Mouse (Mus musculus) bone marrow, adult 2 months (tissue): Measurements from ENCODE around the gene Gm2174. TPM values are rescaled to one million over a fixed set of nuclear protein-coding genes. Genes with fewer than 3 reads are reported as not detected.

Source experiments
- H3K27ac ChIP-seq: fragments of 200-500 bp; 2 replicates; pipeline ENCODE4 v1.5.1; 2012; ENCODE audit warnings: low read depth, mild to moderate bottlenecking, control low read depth, inconsistent platforms, low read length; ENCODE audit not compliant: control insufficient read depth, poor library complexity, insufficient read depth
- H3K4me1 ChIP-seq: fragments of 200-500 bp; 2 replicates; pipeline ENCODE4 v1.6.1; 2011; ENCODE audit warnings: low read length; ENCODE audit not compliant: control insufficient read depth, insufficient read depth
- H3K4me3 ChIP-seq: fragments of 200-500 bp; replicated peaks from 2 replicates; pipeline ENCODE3; 2011; ENCODE audit warnings: mild to moderate bottlenecking, low read depth, low read length, control low read depth; ENCODE audit not compliant: control insufficient read depth
- CTCF ChIP-seq: fragments of 200-500 bp; IDR thresholded peaks from 2 replicates; pipeline ENCODE4 v1.5.1; 2011; ENCODE audit warnings: low read length, control low read depth; ENCODE audit not compliant: control insufficient read depth, insufficient read depth
- POLR2A ChIP-seq: fragments of 200-500 bp; IDR thresholded peaks from 2 replicates; pipeline ENCODE4 v1.6.1; 2011; ENCODE audit warnings: low read depth, mild to moderate bottlenecking, control low read depth, low read length, borderline replicate concordance; ENCODE audit not compliant: control insufficient read depth
- WGBS: fragments of 180-500 bp; shearing (Covaris S2); methylation state at CpG from one replicate; pipeline ENCODE4 v1.1.7; 2018; 5-methylcytosine and 5-hydroxymethylcytosine counted together
- polyA plus RNA-seq: library from polyadenylated mRNA; stranded (reverse); fragments of >200 nt; gene quantifications from 2 replicates; pipeline ENCODE4 v1.2.4, GENCODE M21; 2011; ENCODE audit warnings: low replicate concordance; ENCODE audit not compliant: missing spikeins, insufficient read depth, insufficient read length

The Gm2174 gene
- polyA plus RNA-seq, result 4.8 TPM in 1 of 2 replicates, not detected in the other

DNA sequence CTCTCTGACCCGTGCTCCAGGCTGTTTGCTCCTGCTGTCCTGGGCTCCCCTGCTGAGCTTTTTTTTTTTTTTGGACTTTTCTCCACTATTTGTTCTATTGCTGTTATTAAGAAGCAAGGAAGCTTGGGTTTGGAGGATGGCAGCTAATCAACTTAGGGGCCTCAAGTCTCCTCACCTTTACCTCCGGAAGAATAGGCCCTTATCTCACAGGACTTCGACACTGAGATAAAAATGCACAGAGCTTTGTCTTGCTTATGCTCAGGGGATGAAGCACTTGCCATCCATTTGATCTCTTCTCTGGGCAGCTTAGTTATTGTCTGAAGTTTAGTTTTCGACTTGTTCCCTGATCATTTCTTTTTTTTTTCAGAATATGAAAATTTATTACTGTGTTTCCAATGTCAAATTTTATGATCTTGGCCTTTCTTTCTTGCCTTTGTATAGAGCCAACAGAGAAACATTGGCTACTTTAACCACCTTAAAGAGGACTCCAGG, at the start of gene Gm2174:
Gm2174 (plus strand) TSS at position 442 of the 492 bp plus-strand sequence.
- Histone ChIP-seq H3K27ac (peak within 1 kb of the TSS; percentile 67), H3K4me1 (no peaks in the 10 kb centered on the region; the same call in 1 of the 2 replicates), H3K4me3 (no peak within 1 kb of the TSS)
- WGBS, result 59% methylated on average over 4 of the region's 4 CpGs
- TF ChIP-seq CTCF (no peak), POLR2A (no peak)

DNA sequence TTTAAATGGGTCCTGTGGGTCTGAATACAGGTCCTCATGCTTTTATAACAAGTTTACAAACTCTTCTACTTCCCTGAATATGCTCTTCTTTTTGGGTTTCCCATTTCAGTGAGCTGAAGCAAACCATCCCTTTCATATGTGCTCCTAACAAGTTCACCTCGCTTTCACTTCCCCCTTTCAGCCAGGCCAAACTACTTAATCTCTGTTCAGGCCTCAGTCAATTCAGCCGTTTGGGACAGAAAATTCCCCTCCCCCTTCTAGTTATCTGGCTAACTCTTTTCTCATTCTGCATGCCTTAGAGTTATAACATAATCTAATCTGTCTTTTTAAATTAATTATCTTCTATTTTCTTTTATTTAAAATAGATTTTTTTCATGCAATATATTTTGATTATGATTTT, 43.1 kb upstream of the Gm2174 start:
- no peak overlapping the region for H3K4me3 ChIP-seq
- no peaks in the 10 kb centered on the region for H3K4me1 ChIP-seq
- TF ChIP-seq POLR2A (no peak), CTCF (no peak)
- WGBS, result 20% methylated on average over 2 of the region's 2 CpGs
- H3K27ac ChIP-seq, result no peak overlapping the region

DNA sequence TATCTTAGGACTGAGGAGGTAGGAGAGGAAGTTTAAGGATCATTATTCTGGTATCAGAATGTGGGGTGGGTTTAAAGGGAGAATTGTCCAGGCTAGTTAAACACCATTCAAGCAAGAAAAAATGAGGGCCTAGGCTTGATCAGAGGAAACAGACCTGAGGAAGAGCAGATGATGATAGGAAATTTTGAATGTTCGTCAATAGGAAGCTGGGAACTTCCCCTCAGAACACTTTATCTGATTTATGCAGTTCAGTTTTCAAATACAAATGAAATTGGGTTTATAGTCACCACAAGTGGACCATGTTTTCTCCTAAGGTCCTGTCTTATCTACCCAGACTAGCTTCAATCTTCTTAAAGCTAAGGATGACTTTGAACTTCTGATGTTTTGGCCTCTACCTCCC, 42.3 kb upstream of the Gm2174 start:
- WGBS, result 24% methylated on average over 1 of the region's 1 CpGs
- Histone ChIP-seq H3K4me3 (no peak overlapping the region), H3K4me1 (no peaks in the 10 kb centered on the region), H3K27ac (no peak overlapping the region)
- TF ChIP-seq POLR2A (no peak), CTCF (no peak)

DNA sequence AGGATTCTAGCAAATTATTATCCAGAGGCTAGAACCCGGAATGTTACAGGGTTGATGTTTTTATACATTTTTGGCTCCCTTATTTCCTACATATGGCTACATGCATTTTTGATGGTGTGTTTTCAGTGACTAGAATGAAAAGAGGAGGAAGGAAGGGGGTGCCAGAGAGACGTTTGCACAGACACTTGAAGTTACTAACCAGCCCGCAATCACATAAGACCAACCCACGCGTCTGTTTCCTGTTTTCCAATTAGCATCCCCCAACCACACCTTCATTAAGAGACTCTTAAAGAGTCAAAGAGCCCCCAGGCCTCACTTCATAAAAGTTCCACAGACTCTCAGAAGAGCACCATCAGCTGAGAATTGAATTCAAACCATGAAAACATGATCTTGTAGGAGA, 41.6 kb upstream of the Gm2174 start:
- Histone ChIP-seq H3K4me3 (no peak overlapping the region), H3K27ac (no peak overlapping the region), H3K4me1 (no peaks in the 10 kb centered on the region)
- WGBS, result 14% methylated on average over 5 of the region's 5 CpGs
- TF ChIP-seq CTCF (no peak), POLR2A (no peak)

DNA sequence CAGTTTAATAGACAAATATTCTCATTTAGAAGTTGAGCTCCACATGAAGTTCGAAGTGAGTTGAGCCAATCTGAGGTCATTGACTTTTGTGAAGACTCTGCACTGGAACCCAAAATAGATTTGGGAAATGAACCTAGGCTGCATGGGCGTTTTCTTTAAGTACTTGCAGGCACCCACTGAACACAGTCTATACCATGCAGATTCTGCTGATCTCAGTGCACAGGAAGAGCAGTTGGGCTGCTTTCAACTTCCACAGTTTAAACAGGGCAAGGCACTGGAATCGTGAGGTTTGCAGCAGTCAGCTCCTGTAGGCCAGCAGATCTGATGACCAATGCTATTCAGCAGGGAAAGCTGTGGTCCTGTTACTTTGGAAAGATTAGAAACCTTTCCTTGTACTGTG, 31.5 kb upstream of the Gm2174 start:
- Histone ChIP-seq H3K4me3 (no peak overlapping the region), H3K4me1 (no peaks in the 10 kb centered on the region), H3K27ac (no peak overlapping the region)
- WGBS, result 16% methylated on average over 3 of the region's 3 CpGs
- TF ChIP-seq CTCF, result no peak
- no peak for TF ChIP-seq POLR2A

DNA sequence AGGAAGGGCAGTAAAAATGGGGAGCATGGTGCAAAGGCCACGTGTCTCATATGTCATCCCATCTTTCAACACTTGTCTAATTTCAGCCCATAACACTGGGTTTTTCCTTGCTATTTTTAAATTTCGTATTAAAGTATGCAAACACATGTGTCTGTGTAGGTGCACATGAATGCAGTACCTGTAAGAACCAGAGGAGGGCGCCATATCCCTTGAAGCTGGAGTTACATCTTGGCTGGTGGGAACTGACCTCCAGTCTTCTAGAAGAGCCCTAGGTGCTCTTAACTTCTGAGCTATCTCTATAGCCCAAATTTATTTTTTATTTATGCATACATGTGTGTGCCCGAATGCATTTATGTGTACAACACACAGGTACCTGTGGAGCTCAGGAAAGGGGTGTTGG, 30.2 kb upstream of the Gm2174 start:
- Histone ChIP-seq H3K4me3 (no peak overlapping the region), H3K27ac (no peak overlapping the region), H3K4me1 (no peaks in the 10 kb centered on the region)
- no peak for TF ChIP-seq CTCF
- WGBS, result 70% methylated on average over 4 of the region's 4 CpGs

DNA sequence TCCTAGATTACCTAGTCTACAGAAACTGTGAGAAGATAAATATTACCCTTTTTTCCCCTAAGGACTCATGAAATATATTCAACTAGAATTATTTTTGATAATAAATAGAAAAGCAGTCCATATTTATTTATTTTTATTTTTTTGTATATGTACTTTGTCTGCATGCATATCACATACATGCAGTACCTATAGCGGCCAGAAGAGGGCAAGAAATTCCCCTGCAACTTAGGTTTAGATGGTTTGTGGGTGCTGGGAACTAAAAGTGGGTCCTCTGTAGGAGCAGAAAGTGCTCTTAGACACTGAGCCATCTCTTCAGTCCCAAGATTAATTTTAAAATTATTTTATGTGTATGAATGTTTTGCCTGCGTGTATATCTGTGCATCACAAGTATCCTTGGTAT, 17.2 kb upstream of the Gm2174 start:
- no peak overlapping the region for H3K27ac ChIP-seq
- TF ChIP-seq POLR2A, result no peak
- TF ChIP-seq CTCF, result no peak
- H3K4me1 ChIP-seq, result no peaks in the 10 kb centered on the region
- WGBS, result 61% methylated on average over 2 of the region's 2 CpGs
- H3K4me3 ChIP-seq, result no peak overlapping the region

DNA sequence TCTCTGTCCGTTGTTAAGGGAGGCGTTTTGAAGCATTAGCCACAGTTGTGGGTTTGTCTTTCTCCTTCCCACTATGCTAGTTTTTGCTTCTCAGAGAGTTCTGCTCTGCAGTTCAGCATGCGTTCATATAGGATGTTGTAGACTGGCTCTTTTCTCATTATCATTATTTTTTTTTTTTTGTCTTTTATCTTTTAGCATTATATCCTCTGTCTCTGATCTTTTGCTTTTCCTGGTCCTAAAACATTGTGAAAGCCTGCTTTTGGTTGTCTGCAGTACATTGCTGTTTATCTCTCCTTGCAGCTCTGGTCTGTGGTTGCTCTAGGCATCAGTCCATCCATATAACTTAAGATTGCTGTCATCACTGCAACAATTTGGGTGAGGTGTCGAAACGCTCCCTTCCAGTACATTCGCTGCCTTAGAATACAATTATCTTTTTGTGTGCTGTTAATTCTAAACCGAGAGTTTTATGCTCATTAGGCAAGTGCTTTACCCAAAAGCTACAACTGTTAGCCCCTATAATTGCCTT, 11.9 kb upstream of the Gm2174 start:
- no peaks in the 10 kb centered on the region for H3K4me1 ChIP-seq
- H3K4me3 ChIP-seq, result no peak overlapping the region
- TF ChIP-seq POLR2A, result no peak
- TF ChIP-seq CTCF, result no peak
- 44% methylated on average over 7 of the region's 7 CpGs for WGBS
- no peak overlapping the region for H3K27ac ChIP-seq

DNA sequence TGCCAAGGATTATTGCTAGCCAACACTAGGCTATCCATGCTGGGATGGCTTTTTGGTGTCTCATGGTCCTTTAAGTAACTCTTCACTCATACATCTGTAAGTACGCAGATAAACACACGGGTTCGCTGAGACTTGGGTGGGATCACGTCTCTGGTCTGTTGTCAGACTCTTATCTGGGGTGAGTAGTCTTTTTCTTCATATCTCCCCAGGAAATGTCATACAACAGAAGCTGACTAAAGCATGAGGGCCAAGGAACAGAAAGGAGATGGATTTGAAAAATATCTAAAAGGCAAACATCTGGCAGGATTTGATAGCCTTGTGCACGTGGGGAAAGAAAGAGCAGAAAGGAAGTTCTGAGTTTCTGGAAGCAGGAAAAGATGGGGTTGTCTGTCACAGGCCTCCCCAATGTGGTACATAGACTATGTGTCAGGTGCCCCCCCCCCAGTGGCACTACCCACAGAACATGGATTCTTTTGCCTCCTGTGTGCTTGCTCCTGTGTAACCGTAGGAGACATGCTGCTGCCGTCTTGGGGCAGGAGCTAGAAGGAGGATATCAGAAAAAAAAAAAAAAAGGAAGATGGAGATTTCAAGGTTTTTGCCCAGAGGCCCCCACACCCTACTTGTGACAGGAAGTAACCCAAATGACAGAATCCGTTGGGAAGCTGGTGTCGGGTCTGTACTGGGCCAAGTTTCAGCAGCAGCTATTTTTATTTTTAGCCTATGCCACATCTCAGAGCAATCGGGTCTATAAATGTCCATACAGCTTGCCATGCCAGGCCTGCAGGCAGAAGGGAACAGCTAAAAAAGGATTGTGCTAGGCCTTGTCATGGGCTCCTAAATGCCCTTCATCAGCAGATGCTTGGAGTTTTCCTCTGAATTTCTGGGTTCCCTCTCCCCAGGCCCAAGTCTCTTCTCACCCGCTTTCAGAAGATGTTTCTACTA, 1.0 kb upstream of the Gm2174 start:
- TF ChIP-seq POLR2A, result no peak
- no peak for TF ChIP-seq CTCF
- H3K27ac ChIP-seq, result peak overlapping the region; percentile 67
- H3K4me3 ChIP-seq, result no peak overlapping the region
- H3K4me1 ChIP-seq, result no peaks in the 10 kb centered on the region; the same call in 1 of the 2 replicates
- WGBS, result 35% methylated on average over 11 of the region's 11 CpGs
